Mouse (Mus musculus) heart, embryonic 13.5 days (tissue): ENCODE measurements around the gene Rbfox2. TPM values are rescaled to one million over a fixed set of nuclear protein-coding genes. Genes with fewer than 3 reads are reported as not detected.

Experiments
- ATAC-seq: fragments of 200-750 bp; cut with Nextera tagmentation; 2 replicates; pipeline ENCODE4 v1.8.0; 2017; ENCODE audit warnings: moderate TSS enrichment; ENCODE audit not compliant: insufficient number of reproducible peaks, low FRiP score, low TSS enrichment; ENCODE audit errors: extremely low read depth
- H3K27ac ChIP-seq: fragments of 300-500 bp; sonication (generic); replicated peaks from 2 replicates; pipeline ENCODE4 v1.5.1; 2015; ENCODE audit warnings: moderate library complexity, mild to moderate bottlenecking, inconsistent platforms
- H3K27me3 ChIP-seq: fragments of 300-500 bp; sonication (generic); replicated peaks from 2 replicates; pipeline ENCODE4 v1.6.1; 2015; ENCODE audit warnings: mild to moderate bottlenecking, inconsistent platforms
- H3K36me3 ChIP-seq: fragments of 300-500 bp; sonication (generic); 2 replicates; pipeline ENCODE4 v1.6.1; 2015; ENCODE audit warnings: mild to moderate bottlenecking, inconsistent platforms
- H3K4me1 ChIP-seq: fragments of 300-500 bp; sonication (generic); 2 replicates; pipeline ENCODE4 v1.6.1; 2015; ENCODE audit warnings: inconsistent platforms
- H3K4me2 ChIP-seq: fragments of 300-500 bp; sonication (generic); 2 replicates; pipeline ENCODE4 v1.6.1; 2015; ENCODE audit warnings: inconsistent platforms, mild to moderate bottlenecking, moderate library complexity
- H3K4me3 ChIP-seq: fragments of 300-500 bp; sonication (generic); 2 replicates; pipeline ENCODE4 v1.5.1; 2015; ENCODE audit warnings: moderate library complexity, mild to moderate bottlenecking, inconsistent platforms
- H3K9ac ChIP-seq: fragments of 300-500 bp; sonication (generic); 2 replicates; pipeline ENCODE4 v1.6.1; 2015; ENCODE audit warnings: inconsistent platforms, mild to moderate bottlenecking, moderate library complexity
- H3K9me3 ChIP-seq: fragments of 300-500 bp; sonication (generic); 2 replicates; pipeline ENCODE4 v1.6.1; 2016; ENCODE audit warnings: inconsistent platforms
- WGBS: fragments of 180-500 bp; shearing (Covaris S2); methylation state at CpG from one replicate; pipeline ENCODE4 v1.1.7; 2015; ENCODE audit warnings: mixed read lengths; 5-methylcytosine and 5-hydroxymethylcytosine counted together
- polyA plus RNA-seq: library from polyadenylated mRNA; unstranded; fragments of >200 nt; fragmentation: Nextera tagmentation; extraction: Ambion mirVana; gene quantifications from 2 replicates; pipeline ENCODE4 v1.2.1, GENCODE M21; 2015

Gene Rbfox2
- polyA plus RNA-seq, 1 experiment from 2014 or later = 64.8 TPM

DNA sequence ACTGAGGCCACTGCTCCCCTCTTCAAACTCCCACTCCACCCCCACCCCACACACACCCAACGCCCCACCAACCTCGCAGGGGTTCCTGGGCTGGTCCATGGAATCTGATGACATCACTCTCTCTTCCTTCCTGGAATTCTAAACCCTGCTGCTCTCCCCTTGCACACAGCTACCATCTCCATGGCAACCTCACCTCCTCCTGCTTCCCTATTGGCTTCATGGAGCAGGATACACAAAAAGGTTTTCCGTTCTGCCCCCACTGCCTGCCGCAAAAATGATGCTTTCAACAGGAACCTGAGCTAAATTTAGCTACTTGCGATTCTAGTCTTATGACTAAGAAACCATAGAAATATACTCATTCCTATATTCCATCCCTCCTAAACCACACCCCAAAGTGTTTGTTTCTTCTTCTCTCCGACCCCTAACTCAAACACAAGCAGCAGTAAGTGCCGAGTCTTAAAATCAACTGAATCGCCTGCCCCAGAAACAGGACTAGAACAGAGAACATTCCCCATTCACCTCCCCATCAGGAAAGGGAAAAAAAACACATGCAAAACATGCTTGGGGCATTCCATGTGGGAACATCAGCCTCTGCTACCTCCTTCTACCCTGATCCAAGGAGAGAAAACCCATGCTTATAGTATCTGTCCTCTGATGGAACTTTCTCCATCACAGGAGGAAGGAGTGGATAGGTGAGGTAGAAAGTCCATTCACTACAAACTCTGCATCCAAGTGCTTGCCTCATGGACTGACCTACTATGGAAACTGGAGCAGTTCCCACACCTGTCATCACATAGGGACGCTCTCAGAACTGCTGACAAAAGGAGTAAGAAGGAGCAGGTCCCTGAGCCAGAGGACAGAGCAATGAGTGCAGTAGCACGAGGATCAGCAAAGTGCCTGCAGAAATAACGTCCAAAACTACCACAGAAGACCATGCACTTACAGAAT is 61.1 kb downstream of the Rbfox2 start:
- H3K9me3 ChIP-seq = no peaks in the 10 kb centered on the region
- 0 out of 2 replicates have a peak overlapping the region, but pooled peaks have one; percentile 10 for H3K4me3 ChIP-seq
- WGBS = 5% methylated on average over 11 of the region's 11 CpGs
- peak overlapping the region; percentile 57; the same call in 1 of the 2 replicates for H3K9ac ChIP-seq
- H3K27me3 ChIP-seq = no peaks in the 10 kb centered on the region
- no peaks in the 10 kb centered on the region for H3K36me3 ChIP-seq
- peak overlapping the region; percentile 71 for H3K27ac ChIP-seq
- H3K4me2 ChIP-seq = peak overlapping the region; percentile 55
- ATAC-seq = peak; percentile 51
- H3K4me1 ChIP-seq = peaks cover 38% of the 10 kb centered on the region

DNA sequence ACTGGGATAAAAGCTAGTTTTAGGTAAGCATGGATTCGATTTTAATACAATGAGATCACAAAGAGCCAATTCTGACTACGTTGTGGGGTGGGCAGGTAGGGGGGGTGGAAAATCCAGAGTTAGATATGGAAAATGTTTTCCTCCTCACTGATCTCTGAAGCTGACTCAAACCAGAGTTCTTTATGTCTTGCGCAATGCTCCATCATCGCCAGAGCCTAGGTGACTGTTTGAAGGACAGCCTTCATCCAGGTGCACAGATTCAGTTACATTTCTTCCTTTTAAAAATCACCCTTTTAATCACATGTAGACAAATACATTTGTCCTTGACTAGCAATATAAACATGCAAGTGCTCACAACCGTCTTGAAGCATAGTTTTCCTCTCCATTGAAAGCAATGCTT is 62.2 kb downstream of the Rbfox2 start:
- no peaks in the 10 kb centered on the region for H3K27me3 ChIP-seq
- H3K4me3 ChIP-seq = no peak overlapping the region
- no peak for ATAC-seq
- 66% methylated on average over 5 of the region's 5 CpGs for WGBS
- peaks cover 43% of the 10 kb centered on the region for H3K4me1 ChIP-seq
- H3K36me3 ChIP-seq = no peaks in the 10 kb centered on the region
- no peaks in the 10 kb centered on the region for H3K9me3 ChIP-seq
- H3K9ac ChIP-seq = no peak overlapping the region
- H3K4me2 ChIP-seq = no peak overlapping the region
- no peak overlapping the region for H3K27ac ChIP-seq

- no peak overlapping the region for H3K27ac ChIP-seq
- H3K27me3 ChIP-seq = no peaks in the 10 kb centered on the region
- H3K4me1 ChIP-seq = peaks cover 50% of the 10 kb centered on the region
- ATAC-seq = no peak
- H3K4me3 ChIP-seq = no peak overlapping the region
- no peaks in the 10 kb centered on the region for H3K9me3 ChIP-seq
- H3K36me3 ChIP-seq = no peaks in the 10 kb centered on the region
- no peak overlapping the region for H3K9ac ChIP-seq
- 85% methylated on average over 5 of the region's 5 CpGs for WGBS
- H3K4me2 ChIP-seq = no peak overlapping the region
These were observed 62.8 kb downstream of the Rbfox2 start for GRCm38 (mm10) chr15:77243876-77244560.

- no peak overlapping the region for H3K27ac ChIP-seq
- no peaks in the 10 kb centered on the region for H3K36me3 ChIP-seq
- H3K27me3 ChIP-seq = no peaks in the 10 kb centered on the region
- no peak overlapping the region for H3K4me2 ChIP-seq
- no peak for ATAC-seq
- no peak overlapping the region for H3K4me3 ChIP-seq
- 69% methylated on average over 4 of the region's 4 CpGs for WGBS
- H3K9ac ChIP-seq = no peak overlapping the region
- peaks cover 64% of the 10 kb centered on the region for H3K4me1 ChIP-seq
- H3K9me3 ChIP-seq = no peaks in the 10 kb centered on the region
These were observed 66.2 kb downstream of the Rbfox2 start for GRCm38 (mm10) chr15:77240607-77241006.

- H3K36me3 ChIP-seq = no peaks in the 10 kb centered on the region
- no peaks in the 10 kb centered on the region for H3K27me3 ChIP-seq
- H3K9ac ChIP-seq = no peak overlapping the region
- H3K4me3 ChIP-seq = no peak overlapping the region
- no peak for ATAC-seq
- H3K9me3 ChIP-seq = no peaks in the 10 kb centered on the region
- peaks cover 64% of the 10 kb centered on the region for H3K4me1 ChIP-seq
- WGBS = 77% methylated on average over 4 of the region's 4 CpGs
- H3K27ac ChIP-seq = no peak overlapping the region
- H3K4me2 ChIP-seq = no peak overlapping the region
These were observed 67.2 kb downstream of the Rbfox2 start for GRCm38 (mm10) chr15:77239564-77239963.

DNA sequence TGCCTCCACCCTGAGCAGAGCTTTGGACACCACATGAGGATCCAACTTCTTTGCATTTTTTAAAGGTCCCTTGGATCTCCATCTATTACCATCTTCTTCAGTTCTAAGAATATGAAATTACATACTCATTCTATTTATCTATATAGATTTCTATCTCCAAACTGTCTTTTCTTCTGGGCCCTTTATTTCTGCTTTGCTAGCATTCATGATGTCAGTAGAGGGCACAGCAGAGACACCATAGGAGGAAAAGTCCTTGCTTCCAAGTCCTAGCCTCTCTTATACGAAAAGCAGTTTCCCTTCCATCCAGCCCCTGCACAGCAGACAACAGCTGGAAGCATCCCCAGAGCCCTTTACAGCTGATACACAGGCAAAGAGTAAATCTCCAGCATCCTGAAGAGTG is 69.1 kb downstream of the Rbfox2 start:
- Histone ChIP-seq H3K4me1 (peaks cover 69% of the 10 kb centered on the region), H3K9ac (no peak overlapping the region), H3K36me3 (no peaks in the 10 kb centered on the region), H3K27ac (no peak overlapping the region), H3K4me3 (no peak overlapping the region), H3K4me2 (no peak overlapping the region), H3K27me3 (no peaks in the 10 kb centered on the region), H3K9me3 (no peaks in the 10 kb centered on the region)
- no peak for ATAC-seq
- WGBS = 33% methylated on average over 1 of the region's 1 CpGs

GRCm38 (mm10) chr15:77236055-77236567 is 70.7 kb downstream of the Rbfox2 start:
- ATAC-seq = no peak
- H3K36me3 ChIP-seq = no peaks in the 10 kb centered on the region
- peaks cover 79% of the 10 kb centered on the region for H3K4me1 ChIP-seq
- H3K9ac ChIP-seq = peak overlapping the region; percentile 24; the same call in 1 of the 2 replicates
- peak overlapping the region; percentile 16 for H3K4me2 ChIP-seq
- no peak overlapping the region for H3K4me3 ChIP-seq
- H3K27me3 ChIP-seq = no peaks in the 10 kb centered on the region
- H3K27ac ChIP-seq = peak overlapping the region; percentile 62
- H3K9me3 ChIP-seq = no peaks in the 10 kb centered on the region
- 12% methylated on average over 7 of the region's 7 CpGs for WGBS

GRCm38 (mm10) chr15:77235551-77235950 is 71.3 kb downstream of the Rbfox2 start:
- Histone ChIP-seq H3K4me1 (peaks cover 79% of the 10 kb centered on the region), H3K27me3 (no peaks in the 10 kb centered on the region), H3K36me3 (no peaks in the 10 kb centered on the region), H3K27ac (peak overlapping the region; percentile 29; the same call in 1 of the 2 replicates), H3K9me3 (no peaks in the 10 kb centered on the region), H3K4me3 (no peak overlapping the region), H3K9ac (no peak overlapping the region), H3K4me2 (peak overlapping the region; percentile 16; the same call in 1 of the 2 replicates)
- ATAC-seq = no peak
- 75% methylated on average over 4 of the region's 4 CpGs for WGBS

- no peaks in the 10 kb centered on the region for H3K27me3 ChIP-seq
- 0 out of 2 replicates have a peak overlapping the region, but pooled peaks have one; percentile 26 for H3K27ac ChIP-seq
- H3K4me3 ChIP-seq = no peak overlapping the region
- no peak for ATAC-seq
- H3K4me2 ChIP-seq = no peak overlapping the region
- peak overlapping the region; percentile 41; the same call in 1 of the 2 replicates for H3K9ac ChIP-seq
- WGBS = 33% methylated on average over 4 of the region's 4 CpGs
- H3K36me3 ChIP-seq = no peaks in the 10 kb centered on the region
- H3K4me1 ChIP-seq = peaks cover 70% of the 10 kb centered on the region
- no peaks in the 10 kb centered on the region for H3K9me3 ChIP-seq
These were observed 72.5 kb downstream of the Rbfox2 start for GRCm38 (mm10) chr15:77234296-77234695.

DNA sequence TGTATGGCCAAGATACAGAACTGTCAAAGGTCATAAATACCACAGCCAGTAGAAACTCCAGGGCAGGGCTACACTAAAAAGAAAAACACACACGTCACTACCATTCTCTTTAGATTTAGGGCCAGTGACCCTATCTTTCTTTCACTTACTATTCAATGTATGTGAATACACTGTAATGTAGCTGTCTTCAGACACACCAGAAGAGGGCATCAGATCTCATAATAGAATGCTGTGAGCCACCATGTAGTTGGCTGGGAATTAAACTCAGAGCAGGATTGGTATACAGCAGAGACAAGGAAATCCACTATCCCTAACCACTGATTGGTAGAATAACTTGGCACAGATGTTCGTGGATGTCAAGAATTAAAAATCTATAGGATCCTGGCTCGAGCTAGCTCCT is 76.7 kb downstream of the Rbfox2 start:
- ATAC-seq = no peak
- Histone ChIP-seq H3K4me1 (peaks cover 50% of the 10 kb centered on the region), H3K4me2 (no peak overlapping the region), H3K27me3 (no peaks in the 10 kb centered on the region), H3K9me3 (no peaks in the 10 kb centered on the region), H3K27ac (no peak overlapping the region), H3K36me3 (peaks cover 7% of the 10 kb centered on the region; the same call in 1 of the 2 replicates), H3K4me3 (no peak overlapping the region), H3K9ac (no peak overlapping the region)
- 75% methylated on average over 3 of the region's 3 CpGs for WGBS

GRCm38 (mm10) chr15:77226831-77227354 is 79.9 kb downstream of the Rbfox2 start:
- Histone ChIP-seq H3K27ac (peak overlapping the region; percentile 15; the same call in 1 of the 2 replicates), H3K4me3 (no peak overlapping the region)
- ATAC-seq = no peak

More at GRCm38 (mm10) chr15:77226831-77227354, 79.9 kb downstream of the Rbfox2 start:
- H3K9me3 ChIP-seq = no peaks in the 10 kb centered on the region
- H3K36me3 ChIP-seq = peaks cover 7% of the 10 kb centered on the region; the same call in 1 of the 2 replicates
- H3K9ac ChIP-seq = 0 out of 2 replicates have a peak overlapping the region, but pooled peaks have one; percentile 33
- no peak overlapping the region for H3K4me2 ChIP-seq
- H3K4me1 ChIP-seq = peaks cover 25% of the 10 kb centered on the region
- H3K27me3 ChIP-seq = no peaks in the 10 kb centered on the region
- WGBS = 29% methylated on average over 7 of the region's 7 CpGs
